Mouse (Mus musculus) macrophage (primary cell): Measurements from ENCODE around the gene Mpl. TPM values are rescaled to one million over a fixed set of nuclear protein-coding genes. Genes with fewer than 3 reads are reported as not detected.

Experiments
- H3K27ac ChIP-seq: fragments of 350-480 bp; formaldehyde crosslinking; 2 replicates; pipeline ENCODE4 v1.9.0; 2021
- H3K36me3 ChIP-seq: fragments of 350-480 bp; formaldehyde crosslinking; 2 replicates; pipeline ENCODE4 v1.9.0; 2021; ENCODE audit errors: inconsistent target
- H3K4me3 ChIP-seq: fragments of 350-480 bp; formaldehyde crosslinking; 2 replicates; pipeline ENCODE4 v1.9.0; 2021; ENCODE audit errors: inconsistent target
- H3K79me2 ChIP-seq: fragments of 350-480 bp; formaldehyde crosslinking; 2 replicates; pipeline ENCODE4 v1.9.0; 2021; ENCODE audit errors: inconsistent target
- WGBS: methylation state at CpG from one replicate; pipeline ENCODE4 v1.1.7; 2026; ENCODE audit warnings: inconsistent platforms; ENCODE audit not compliant: missing documents; 5-methylcytosine and 5-hydroxymethylcytosine counted together
- polyA plus RNA-seq: library from polyadenylated mRNA; stranded (reverse); fragments of 250-400 nt; gene quantifications from 3 replicates; pipeline ENCODE4 v1.2.4, GENCODE M21; 2018; ENCODE audit warnings: inconsistent platforms

Gene Mpl
- polyA plus RNA-seq, 1 experiment from 2014 or later, result 0.26 TPM

GRCm38 (mm10) chr4:118413553-118413952, 43.8 kb downstream of the Mpl start:
- Histone ChIP-seq H3K36me3 (peaks cover 68% of the 10 kb centered on the region), H3K79me2 (peaks cover 24% of the 10 kb centered on the region), H3K27ac (no peak overlapping the region), H3K4me3 (no peak overlapping the region)
- WGBS, result 94% methylated on average over 5 of the region's 5 CpGs

GRCm38 (mm10) chr4:118410871-118411270, 46.4 kb downstream of the Mpl start:
- peaks cover 50% of the 10 kb centered on the region for H3K36me3 ChIP-seq
- H3K4me3 ChIP-seq, result no peak overlapping the region
- no peak overlapping the region for H3K27ac ChIP-seq

GRCm38 (mm10) chr4:118409142-118409900, 48.0 kb downstream of the Mpl start, which contains the start of the genes Szt2 and Med8:
Szt2 (minus strand) TSS chr4:118409273.
Med8 (plus strand) TSS chr4:118409337.
- peaks cover 36% of the 10 kb centered on the region for H3K79me2 ChIP-seq
- H3K36me3 ChIP-seq, result peaks cover 39% of the 10 kb centered on the region
- H3K4me3 ChIP-seq, result peak within 1 kb of the TSS; percentile 88
- 2% methylated on average over 53 of the region's 53 CpGs for WGBS
- H3K27ac ChIP-seq, result peak within 1 kb of the TSS; percentile 57

More at GRCm38 (mm10) chr4:118410871-118411270, 46.4 kb downstream of the Mpl start:
- H3K79me2 ChIP-seq, result peaks cover 36% of the 10 kb centered on the region
- WGBS, result 93% methylated on average over 5 of the region's 5 CpGs

- Histone ChIP-seq H3K27ac (no peak overlapping the region), H3K36me3 (peaks cover 63% of the 10 kb centered on the region), H3K79me2 (peaks cover 4% of the 10 kb centered on the region; the same call in 1 of the 2 replicates), H3K4me3 (no peak overlapping the region)
- WGBS, result 93% methylated on average over 12 of the region's 12 CpGs
Measured at GRCm38 (mm10) chr4:118402701-118403100, 54.6 kb downstream of the Mpl start.

- H3K27ac ChIP-seq, result no peak overlapping the region
- WGBS, result 96% methylated on average over 5 of the region's 5 CpGs
- no peak overlapping the region for H3K4me3 ChIP-seq
- peaks cover 70% of the 10 kb centered on the region for H3K36me3 ChIP-seq
- no peaks in the 10 kb centered on the region for H3K79me2 ChIP-seq
Measured at GRCm38 (mm10) chr4:118401918-118402317, 55.4 kb downstream of the Mpl start.

- no peak overlapping the region for H3K27ac ChIP-seq
- H3K36me3 ChIP-seq, result peaks cover 75% of the 10 kb centered on the region
- no peak overlapping the region for H3K4me3 ChIP-seq
- WGBS, result 98% methylated on average over 3 of the region's 3 CpGs
- no peaks in the 10 kb centered on the region for H3K79me2 ChIP-seq
Measured at GRCm38 (mm10) chr4:118401421-118401820, 55.9 kb downstream of the Mpl start.

GRCm38 (mm10) chr4:118398400-118398799, 58.9 kb downstream of the Mpl start:
- no peaks in the 10 kb centered on the region for H3K79me2 ChIP-seq
- whole genome bisulfite sequencing, result 83% methylated on average over 6 of the region's 6 CpGs
- no peak overlapping the region for H3K27ac ChIP-seq
- peaks cover 78% of the 10 kb centered on the region for H3K36me3 ChIP-seq
- H3K4me3 ChIP-seq, result no peak overlapping the region

GRCm38 (mm10) chr4:118396433-118396832, 60.9 kb downstream of the Mpl start:
- Histone ChIP-seq H3K27ac (no peak overlapping the region), H3K36me3 (peaks cover 78% of the 10 kb centered on the region), H3K4me3 (no peak overlapping the region), H3K79me2 (no peaks in the 10 kb centered on the region)
- 91% methylated on average over 3 of the region's 3 CpGs for WGBS

GRCm38 (mm10) chr4:118395289-118395688, 62.0 kb downstream of the Mpl start:
- Histone ChIP-seq H3K4me3 (no peak overlapping the region), H3K27ac (no peak overlapping the region), H3K79me2 (no peaks in the 10 kb centered on the region), H3K36me3 (peaks cover 78% of the 10 kb centered on the region)
- 93% methylated on average over 4 of the region's 4 CpGs for WGBS

GRCm38 (mm10) chr4:118394505-118394904, 62.8 kb downstream of the Mpl start:
- no peak overlapping the region for H3K4me3 ChIP-seq
- WGBS, result 86% methylated on average over 6 of the region's 6 CpGs
- H3K27ac ChIP-seq, result no peak overlapping the region
- H3K79me2 ChIP-seq, result no peaks in the 10 kb centered on the region
- peaks cover 75% of the 10 kb centered on the region for H3K36me3 ChIP-seq

Other genes with a start within 250 kb of the Mpl start
- 0.07 to 0.56 TPM (median 0.34 TPM) in 3 replicates for gene Ptprf, start 166.1 kb downstream of the Mpl start, polyA plus RNA-seq
- 3.0 to 9.6 TPM (median 5.2 TPM) in 3 replicates for gene Szt2, start 48.2 kb downstream of the Mpl start, polyA plus RNA-seq
- gene Med8, start 48.2 kb downstream of the Mpl start, polyA plus RNA-seq, result 69.4 to 89.5 TPM (median 85.4 TPM) in 3 replicates
- gene Elovl1, start 29.4 kb downstream of the Mpl start, polyA plus RNA-seq, result 152 to 208 TPM (median 177 TPM) in 3 replicates
- 0.63 to 3.8 TPM (median 2.6 TPM) in 3 replicates for gene Cdc20, start 20.2 kb downstream of the Mpl start, polyA plus RNA-seq
- not detected in 3 replicates for gene Tie1, start 32.5 kb upstream of the Mpl start, polyA plus RNA-seq
- gene 2610528J11Rik, start 69.5 kb upstream of the Mpl start, polyA plus RNA-seq, result not detected in 3 replicates
- gene Tmem125, start 86.5 kb upstream of the Mpl start, polyA plus RNA-seq, result not detected in 3 replicates
- gene Cfap57, start 163.3 kb upstream of the Mpl start, polyA plus RNA-seq, result not detected in 3 replicates
- gene Ebna1bp2, start 163.3 kb upstream of the Mpl start, polyA plus RNA-seq, result 26.7 to 58.3 TPM (median 41.6 TPM) in 3 replicates
- not detected in 3 replicates for gene Olfr62, start 201.4 kb upstream of the Mpl start, polyA plus RNA-seq
- gene Olfr1342, start 235.2 kb upstream of the Mpl start, polyA plus RNA-seq, result not detected in 3 replicates
- not detected in 3 replicates for gene Olfr1341, start 246.0 kb upstream of the Mpl start, polyA plus RNA-seq